Mouse (Mus musculus) ES-CJ7 (cell line): Measurements from ENCODE around the gene Ccdc57.
"Not testable (repeated sequence)": the region's sequence is repeated elsewhere in the genome, so short reads cannot be mapped to it uniquely, and the experiment has no call there.

Experiments
- DNase-seq: peaks from one replicate; pipeline ENCODE4 v3.0.0; 2011; ENCODE audit warnings: low read depth, low spot score

Ccdc57 gene

GRCm38 (mm10) chr11:120852083-120852935 lies 80.4 kb downstream of the Ccdc57 start:
- peak; percentile 71 for DNase-seq

- peak; percentile 85 for DNase-seq
Observed at GRCm38 (mm10) chr11:120851582-120851981, 81.1 kb downstream of the Ccdc57 start.

GRCm38 (mm10) chr11:120851132-120851531 lies 81.5 kb downstream of the Ccdc57 start:
- DNase-seq, result peak; percentile 89

- DNase-seq, result peak; percentile 64
Observed at GRCm38 (mm10) chr11:120850331-120851030, 82.2 kb downstream of the Ccdc57 start.

- no peak for DNase-seq
Observed at GRCm38 (mm10) chr11:120846725-120847475, 85.8 kb downstream of the Ccdc57 start.

- DNase-seq, result no peak
Observed at GRCm38 (mm10) chr11:120844329-120844728, 88.3 kb downstream of the Ccdc57 start.

GRCm38 (mm10) chr11:120833555-120834280 lies 99.0 kb downstream of the Ccdc57 start:
- no peak for DNase-seq

GRCm38 (mm10) chr11:120832962-120833361 lies 99.7 kb downstream of the Ccdc57 start:
- DNase-seq, result not testable (repeated sequence)

- DNase-seq, result no peak
Observed at GRCm38 (mm10) chr11:120831659-120832440, 100.8 kb downstream of the Ccdc57 start.

GRCm38 (mm10) chr11:120830686-120831085 lies 102.0 kb downstream of the Ccdc57 start:
- DNase-seq, result no peak

- DNase-seq, result no peak
Observed at GRCm38 (mm10) chr11:120829757-120830532, 102.7 kb downstream of the Ccdc57 start.

- no peak for DNase-seq
Observed at GRCm38 (mm10) chr11:120828416-120828815, 104.3 kb downstream of the Ccdc57 start.

- DNase-seq, result peak; percentile 47
Observed at GRCm38 (mm10) chr11:120826016-120826953, 106.4 kb downstream of the Ccdc57 start.

- no peak for DNase-seq
Observed at GRCm38 (mm10) chr11:120825289-120825863, 107.3 kb downstream of the Ccdc57 start.

GRCm38 (mm10) chr11:120824787-120825288 lies 107.8 kb downstream of the Ccdc57 start:
- peak; percentile 55 for DNase-seq

GRCm38 (mm10) chr11:120823956-120824786 lies 108.5 kb downstream of the Ccdc57 start, which contains the start of gene Fasn:
Gene Fasn (minus strand): TSS chr11:120824547.
- peak; percentile 95 for DNase-seq

- no peak for DNase-seq
Observed at GRCm38 (mm10) chr11:120823551-120823947, 109.1 kb downstream of the Ccdc57 start.
